Mouse (Mus musculus) thymus, adult 2 months (tissue): ENCODE results near the gene Podnl1.

Source experiments
- CTCF ChIP-seq: fragments of 200-500 bp; IDR thresholded peaks from 2 replicates; pipeline ENCODE4 v1.5.1; 2012; ENCODE audit warnings: mild to moderate bottlenecking, control low read depth, low read length, moderate library complexity, borderline replicate concordance; ENCODE audit not compliant: control insufficient read depth, poor library complexity, insufficient read depth; ENCODE audit errors: extremely low read depth
- POLR2A ChIP-seq: fragments of 200-500 bp; IDR thresholded peaks from 2 replicates; pipeline ENCODE4 v1.6.1; 2012; ENCODE audit warnings: mild to moderate bottlenecking, low read length, control low read depth, moderate library complexity; ENCODE audit not compliant: control insufficient read depth, poor library complexity, insufficient read depth; ENCODE audit errors: extremely low read depth

- peak; percentile 37; the same call in 1 of the 2 replicates for TF ChIP-seq CTCF
- no peak for TF ChIP-seq POLR2A
Measured at GRCm38 (mm10) chr8:84128277-84128676, 2.5 kb downstream of the Podnl1 start.
